Mouse (Mus musculus) lung, embryonic 14.5 days (tissue): ENCODE measurements around the gene Mfn1. TPM values are rescaled to one million over a fixed set of nuclear protein-coding genes. Genes with fewer than 3 reads are reported as not detected.
A peak's percentile ranks its signal among the peaks of the same experiment; 100 is the strongest.

Experiments
- ATAC-seq: fragments of 200-750 bp; cut with Nextera tagmentation; 2 replicates; pipeline ENCODE4 v1.8.0; 2017; ENCODE audit warnings: mild to moderate bottlenecking, moderate TSS enrichment, moderate library complexity; ENCODE audit not compliant: insufficient read depth
- DNase-seq: peaks from one replicate; pipeline ENCODE4 v3.0.0-alpha.2; 2015
- H3K27ac ChIP-seq: fragments of 300-500 bp; sonication (generic); 2 replicates; pipeline ENCODE4 v1.5.1; 2014; ENCODE audit warnings: low read depth, mild to moderate bottlenecking, moderate library complexity
- H3K27me3 ChIP-seq: fragments of 300-500 bp; sonication (generic); 2 replicates; pipeline ENCODE4 v1.6.1; 2014; ENCODE audit warnings: low read length, control low read depth; ENCODE audit not compliant: insufficient read depth
- H3K36me3 ChIP-seq: fragments of 300-500 bp; sonication (generic); 2 replicates; pipeline ENCODE4 v1.6.1; 2014; ENCODE audit warnings: control low read depth; ENCODE audit not compliant: insufficient read depth
- H3K4me1 ChIP-seq: fragments of 300-500 bp; sonication (generic); 2 replicates; pipeline ENCODE4 v1.6.1; 2014; ENCODE audit warnings: antibody characterized with exemption, control low read depth; ENCODE audit not compliant: insufficient read depth
- H3K4me2 ChIP-seq: fragments of 300-500 bp; sonication (generic); 2 replicates; pipeline ENCODE4 v1.6.1; 2014; ENCODE audit warnings: mild to moderate bottlenecking
- H3K4me3 ChIP-seq: fragments of 300-500 bp; sonication (generic); 2 replicates; pipeline ENCODE4 v1.5.1; 2014; ENCODE audit warnings: low read depth, low read length
- H3K9ac ChIP-seq: fragments of 300-500 bp; sonication (generic); 2 replicates; pipeline ENCODE4 v1.6.1; 2014
- H3K9me3 ChIP-seq: fragments of 300-500 bp; sonication (generic); 2 replicates; pipeline ENCODE4 v1.6.1; 2016; ENCODE audit warnings: low read depth, low read length, control low read depth
- CTCF ChIP-seq: IDR thresholded peaks from 2 replicates; pipeline ENCODE4 v1.5.1; 2016; ENCODE audit warnings: antibody characterized with exemption, low read depth
- WGBS: fragments of 180-500 bp; shearing (Covaris S2); extraction: QIAGEN DNeasy Blood & Tissue Kit; methylation state at CpG from one replicate; pipeline ENCODE4 v1.1.7; 2014; 5-methylcytosine and 5-hydroxymethylcytosine counted together
- polyA plus RNA-seq: library from polyadenylated mRNA; unstranded; fragments of >200 nt; fragmentation: Nextera tagmentation; extraction: Ambion mirVana; gene quantifications from 2 replicates; pipeline ENCODE4 v1.2.1, GENCODE M21; 2014

Mfn1 gene
- polyA plus RNA-seq: 32.8 and 33.0 TPM in 2 replicates

GRCm38 (mm10) chr3:32529303-32529898 lies at the start of gene Mfn1:
Gene Mfn1 (plus strand): TSS chr3:32529465.
- peak within 1 kb of the TSS; percentile 87 for H3K4me3 ChIP-seq
- H3K9ac ChIP-seq: peak within 1 kb of the TSS; percentile 79
- peaks cover 17% of the 10 kb centered on the region; the same call in 1 of the 2 replicates for H3K36me3 ChIP-seq
- peak; percentile 99 for ATAC-seq
- H3K4me1 ChIP-seq: no peaks in the 10 kb centered on the region
- no peaks in the 10 kb centered on the region for H3K27me3 ChIP-seq
- DNase-seq: peak; percentile 98
- H3K4me2 ChIP-seq: peak within 1 kb of the TSS; percentile 74
- TF ChIP-seq CTCF: peak; percentile 5; the same call in 1 of the 2 replicates
- 0% methylated on average over 47 of the region's 47 CpGs for WGBS
- H3K9me3 ChIP-seq: no peaks in the 10 kb centered on the region; the same call in 1 of the 2 replicates
- H3K27ac ChIP-seq: peak within 1 kb of the TSS; percentile 77; the same call in 1 of the 2 replicates

DNA sequence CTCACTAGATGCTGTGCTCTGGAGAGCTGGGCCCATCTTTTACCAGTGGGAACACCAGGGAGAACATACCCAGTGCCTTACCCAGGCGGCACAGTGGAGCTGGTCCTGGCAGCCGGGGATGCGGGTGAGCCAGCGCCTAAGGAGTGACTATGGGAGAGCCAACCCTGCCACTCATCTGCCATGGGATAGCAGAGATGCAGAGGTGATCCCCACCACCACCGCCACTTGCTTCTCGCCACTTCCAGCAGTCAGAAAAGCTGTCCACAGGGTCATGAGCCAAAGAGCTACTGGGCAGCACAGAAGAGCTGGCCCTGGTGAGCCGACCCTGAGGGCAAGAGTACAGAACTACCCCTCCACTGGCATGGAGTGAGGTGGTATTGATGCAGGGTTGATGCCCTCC lies 49.3 kb upstream of the Mfn1 start:
- no peak overlapping the region for H3K27ac ChIP-seq
- no peak overlapping the region for H3K9ac ChIP-seq
- DNase-seq: no peak
- no peaks in the 10 kb centered on the region for H3K36me3 ChIP-seq
- no peak overlapping the region for H3K4me2 ChIP-seq
- no peaks in the 10 kb centered on the region for H3K9me3 ChIP-seq
- no peak for ATAC-seq
- no peaks in the 10 kb centered on the region for H3K27me3 ChIP-seq
- no peak for TF ChIP-seq CTCF
- H3K4me1 ChIP-seq: no peaks in the 10 kb centered on the region
- 82% methylated on average over 7 of the region's 7 CpGs for WGBS
- no peak overlapping the region for H3K4me3 ChIP-seq

GRCm38 (mm10) chr3:32483035-32483434 lies 46.2 kb upstream of the Mfn1 start:
- Histone ChIP-seq H3K4me3 (no peak overlapping the region), H3K4me2 (no peak overlapping the region), H3K9me3 (no peaks in the 10 kb centered on the region), H3K27me3 (no peaks in the 10 kb centered on the region), H3K36me3 (no peaks in the 10 kb centered on the region), H3K4me1 (no peaks in the 10 kb centered on the region), H3K27ac (no peak overlapping the region), H3K9ac (no peak overlapping the region)
- ATAC-seq: no peak
- 77% methylated on average over 3 of the region's 3 CpGs for WGBS
- DNase-seq: no peak
- TF ChIP-seq CTCF: no peak

DNA sequence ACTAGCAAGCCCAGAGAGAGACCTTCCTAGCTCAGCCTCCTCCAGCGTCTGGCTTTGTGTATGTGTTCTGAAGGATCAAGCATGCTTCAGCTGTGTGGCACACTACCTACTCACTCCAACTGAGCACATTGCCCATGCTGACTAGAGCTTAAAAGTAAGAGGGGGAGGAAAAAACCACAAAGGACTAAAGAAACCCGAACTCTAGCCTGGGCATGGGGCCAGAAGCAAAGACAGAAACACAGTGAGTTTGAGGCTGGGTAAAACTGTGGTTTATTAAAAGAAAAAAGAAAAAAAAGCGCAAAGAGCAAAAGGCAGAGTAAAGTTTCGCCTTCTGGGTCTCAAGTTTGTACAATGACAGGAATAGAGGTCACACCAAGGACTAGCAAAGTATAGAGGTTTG lies 42.7 kb upstream of the Mfn1 start:
- no peak overlapping the region for H3K4me2 ChIP-seq
- H3K27me3 ChIP-seq: no peaks in the 10 kb centered on the region
- no peak for ATAC-seq
- WGBS: 68% methylated on average over 4 of the region's 4 CpGs
- H3K9me3 ChIP-seq: no peaks in the 10 kb centered on the region
- H3K27ac ChIP-seq: no peak overlapping the region
- no peaks in the 10 kb centered on the region for H3K36me3 ChIP-seq
- H3K9ac ChIP-seq: no peak overlapping the region
- no peaks in the 10 kb centered on the region for H3K4me1 ChIP-seq
- H3K4me3 ChIP-seq: no peak overlapping the region
- no peak for TF ChIP-seq CTCF
- DNase-seq: no peak

DNA sequence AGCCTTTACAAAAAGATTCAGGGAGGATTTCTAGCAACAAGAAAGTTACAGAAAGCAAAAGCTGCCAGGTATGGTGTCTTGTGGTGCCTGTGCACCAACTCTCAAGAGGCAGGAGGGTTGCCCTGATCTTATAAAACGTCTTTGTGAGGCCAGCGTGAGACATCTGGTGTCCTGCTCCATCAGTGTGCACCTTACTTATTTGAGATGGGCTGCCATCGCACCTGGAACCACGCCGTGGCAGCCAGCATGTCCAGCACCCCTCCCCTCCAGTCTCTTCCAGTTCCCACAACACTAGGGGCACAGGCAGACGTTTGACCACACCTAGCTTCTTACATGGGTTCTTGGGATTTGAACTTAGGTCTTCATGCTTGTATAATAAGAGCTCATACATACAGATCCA lies 41.1 kb upstream of the Mfn1 start:
- ATAC-seq: no peak
- WGBS: 76% methylated on average over 6 of the region's 6 CpGs

GRCm38 (mm10) chr3:32490076-32490927 lies 39.0 kb upstream of the Mfn1 start:
- no peak for ATAC-seq
- H3K4me2 ChIP-seq: no peak overlapping the region
- H3K9ac ChIP-seq: no peak overlapping the region
- no peaks in the 10 kb centered on the region for H3K9me3 ChIP-seq
- WGBS: 64% methylated on average over 15 of the region's 15 CpGs
- no peaks in the 10 kb centered on the region for H3K36me3 ChIP-seq
- no peaks in the 10 kb centered on the region for H3K27me3 ChIP-seq
- H3K4me3 ChIP-seq: no peak overlapping the region
- DNase-seq: no peak
- no peaks in the 10 kb centered on the region for H3K4me1 ChIP-seq
- no peak for TF ChIP-seq CTCF
- no peak overlapping the region for H3K27ac ChIP-seq

More for the DNA sequence above, 41.1 kb upstream of the Mfn1 start:
- DNase-seq: no peak
- no peaks in the 10 kb centered on the region for H3K27me3 ChIP-seq
- TF ChIP-seq CTCF: no peak
- no peaks in the 10 kb centered on the region for H3K36me3 ChIP-seq
- no peak overlapping the region for H3K27ac ChIP-seq
- H3K4me1 ChIP-seq: no peaks in the 10 kb centered on the region
- no peak overlapping the region for H3K4me2 ChIP-seq
- H3K9ac ChIP-seq: no peak overlapping the region
- no peak overlapping the region for H3K4me3 ChIP-seq
- H3K9me3 ChIP-seq: no peaks in the 10 kb centered on the region

DNA sequence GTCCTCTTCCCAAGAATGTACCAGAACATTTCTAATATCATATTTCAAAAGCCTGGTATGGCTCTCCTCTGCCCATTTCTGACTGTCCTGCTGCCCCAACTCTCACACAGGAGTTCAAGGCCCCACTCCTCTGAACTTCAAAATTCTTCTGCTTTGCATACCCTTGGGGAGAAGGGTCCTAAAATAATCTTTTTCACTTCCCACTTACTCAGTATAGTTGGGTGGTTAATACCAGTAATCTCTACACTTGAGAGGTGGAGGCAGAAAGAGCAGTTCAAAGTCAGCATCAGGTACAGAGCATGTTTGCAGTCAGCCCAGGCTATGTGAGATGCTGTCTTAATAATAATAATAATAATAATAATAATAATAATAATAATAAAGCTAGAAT lies 38.3 kb upstream of the Mfn1 start:
- Histone ChIP-seq H3K9ac (no peak overlapping the region), H3K36me3 (no peaks in the 10 kb centered on the region), H3K27me3 (no peaks in the 10 kb centered on the region), H3K4me3 (no peak overlapping the region), H3K4me2 (no peak overlapping the region), H3K9me3 (no peaks in the 10 kb centered on the region), H3K27ac (no peak overlapping the region), H3K4me1 (no peaks in the 10 kb centered on the region)
- no peak for TF ChIP-seq CTCF
- ATAC-seq (no peak), DNase-seq (no peak)
